Mouse (Mus musculus) right cerebral cortex, adult 2 months (tissue): ENCODE data around the gene Otub1.
A peak's percentile ranks its signal among the peaks of the same experiment; 100 is the strongest.

Experiments used
- DNase-seq, 2 experiments: peaks; one replicate each; pipeline ENCODE4 v3.0.0; 2021 to 2022; ENCODE audit warnings: low spot score in 2 of 2

Otub1 gene

DNA sequence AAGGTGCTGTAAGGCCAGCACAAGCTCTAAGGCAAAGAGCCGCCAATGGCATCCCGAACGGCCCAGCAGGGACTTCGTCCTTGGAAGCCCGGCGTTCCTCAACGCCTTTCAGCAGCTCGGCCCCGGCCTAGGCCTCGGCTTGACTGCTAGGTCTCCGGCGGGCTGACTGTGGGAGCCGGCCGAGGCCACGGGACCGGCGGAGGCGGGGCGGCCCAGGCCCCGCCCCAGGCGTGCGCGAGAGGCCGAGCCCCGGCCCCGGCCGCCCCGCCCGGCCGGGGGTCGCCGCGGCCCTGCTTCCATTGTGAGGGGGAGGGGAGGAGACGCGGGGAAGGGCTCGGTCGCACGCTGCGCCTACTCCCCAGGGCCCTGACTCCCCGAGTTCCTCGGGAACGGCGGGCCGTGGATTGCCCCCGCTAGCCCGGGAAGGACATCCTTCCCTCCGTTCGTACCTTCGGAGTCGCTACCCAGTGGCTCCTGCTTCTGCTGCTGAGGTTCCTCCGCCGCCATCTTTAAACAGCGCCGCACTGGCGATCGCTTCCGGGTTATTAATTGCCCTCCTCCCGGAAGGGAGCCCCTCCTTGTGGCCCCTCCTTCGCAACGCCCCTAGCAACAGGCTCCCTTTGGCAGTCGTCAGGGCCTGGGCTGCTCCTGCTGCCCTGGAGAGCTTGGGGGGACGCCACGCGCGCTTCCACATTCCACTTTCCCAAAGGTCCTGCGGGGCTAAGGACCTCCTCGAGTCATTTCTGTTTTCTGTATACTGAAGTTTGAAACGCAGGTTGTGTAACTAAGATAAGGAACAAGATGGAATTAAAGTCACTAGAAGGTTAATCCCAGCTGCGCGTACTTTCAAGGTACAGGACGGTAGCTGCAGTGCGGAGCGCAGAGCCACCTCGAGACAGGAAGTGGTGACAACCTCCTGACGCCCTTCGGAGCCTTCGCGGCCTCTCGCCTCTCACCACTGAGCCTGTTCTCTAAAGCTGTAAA lies at the start of gene Otub1:
Otub1 (minus strand) TSS at position 564 of the 984 bp plus-strand sequence.
- DNase-seq: peak; percentile 93 to 94

DNA sequence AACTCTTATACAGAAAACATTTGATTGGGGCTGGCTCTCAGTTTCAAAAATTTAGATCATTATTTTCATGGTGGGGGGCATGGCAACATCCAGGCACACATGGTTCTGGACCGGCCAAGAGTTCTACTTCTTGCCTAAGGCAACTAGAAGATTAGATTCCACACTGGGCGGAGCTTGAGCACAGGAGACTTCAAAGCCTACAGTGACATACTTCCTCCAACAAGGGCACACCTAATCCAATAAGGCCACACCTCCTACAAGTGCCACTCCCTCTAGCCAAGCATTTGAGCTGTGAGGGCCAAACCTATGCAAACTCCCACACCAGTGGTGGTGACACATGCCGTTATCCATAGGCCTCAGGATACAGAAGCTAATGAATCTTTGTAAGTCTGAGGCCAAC lies 39.9 kb upstream of the Otub1 start:
- no peak for DNase-seq

DNA sequence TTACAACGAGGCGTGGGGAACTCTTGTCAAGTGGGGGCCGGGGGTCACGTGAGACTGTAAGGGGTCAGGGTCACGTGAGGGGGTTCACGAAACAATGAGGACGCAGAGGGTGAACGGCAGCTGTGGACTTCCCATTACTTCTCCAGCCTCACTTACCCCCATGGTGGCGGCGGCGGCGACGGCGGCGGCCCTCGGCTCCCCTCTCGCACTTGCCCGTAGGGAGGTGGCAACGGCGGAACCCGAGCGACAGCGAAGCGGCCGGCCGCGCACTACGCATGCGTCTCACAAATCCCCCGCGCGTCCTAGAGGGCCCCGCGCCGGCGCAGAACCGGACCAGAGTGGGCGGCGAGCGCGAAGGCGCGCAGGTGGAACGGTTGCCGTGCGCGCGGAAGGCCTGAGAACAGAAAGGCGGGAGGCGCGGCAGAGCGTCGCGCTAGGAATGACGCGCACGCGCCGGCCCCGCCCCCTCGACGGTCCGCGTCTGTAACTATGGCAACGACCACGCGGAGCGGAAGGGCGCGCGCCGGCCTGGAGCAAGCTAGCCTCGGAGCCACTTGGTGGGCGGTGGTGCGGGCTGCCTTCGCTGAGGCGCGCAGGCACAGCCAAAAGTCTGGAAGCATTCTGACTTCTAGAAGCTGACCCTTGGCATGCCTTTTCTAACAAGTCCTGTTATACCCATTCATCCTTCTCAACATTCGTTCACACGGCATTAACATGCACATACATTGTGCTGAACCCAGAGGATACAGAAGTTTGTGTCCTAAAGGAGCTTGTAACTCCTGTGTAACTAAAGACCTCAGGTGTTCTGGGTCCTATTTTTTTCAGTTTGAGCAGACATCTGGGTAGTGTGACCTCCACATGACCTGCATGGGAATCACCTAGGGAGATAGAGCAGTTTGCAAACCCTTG lies 34.9 kb upstream of the Otub1 start, which contains the start of gene Naa40:
Naa40 (minus strand) TSS at position 402 of the 909 bp plus-strand sequence.
- DNase-seq: peak; percentile 92

DNA sequence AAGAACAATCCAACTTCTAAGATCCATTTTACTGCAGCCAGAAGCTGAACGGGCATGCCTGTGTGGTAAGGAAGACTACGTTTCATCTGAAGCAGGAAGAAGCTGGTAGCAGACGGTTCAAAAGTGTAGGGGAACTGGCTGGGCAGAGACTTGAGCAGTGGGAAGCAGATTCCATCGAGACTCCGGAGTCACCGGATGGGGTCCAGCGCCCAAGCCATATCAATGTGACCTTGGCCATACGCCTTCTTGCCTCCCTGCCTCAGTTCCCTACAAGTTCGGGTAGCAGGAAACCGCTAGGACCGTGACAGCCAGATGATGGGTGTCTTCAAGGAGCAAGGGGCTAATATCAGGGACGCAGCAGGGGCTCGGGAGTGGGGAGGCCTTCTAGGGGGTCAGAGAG lies 34.2 kb upstream of the Otub1 start:
- DNase-seq: no peak

DNA sequence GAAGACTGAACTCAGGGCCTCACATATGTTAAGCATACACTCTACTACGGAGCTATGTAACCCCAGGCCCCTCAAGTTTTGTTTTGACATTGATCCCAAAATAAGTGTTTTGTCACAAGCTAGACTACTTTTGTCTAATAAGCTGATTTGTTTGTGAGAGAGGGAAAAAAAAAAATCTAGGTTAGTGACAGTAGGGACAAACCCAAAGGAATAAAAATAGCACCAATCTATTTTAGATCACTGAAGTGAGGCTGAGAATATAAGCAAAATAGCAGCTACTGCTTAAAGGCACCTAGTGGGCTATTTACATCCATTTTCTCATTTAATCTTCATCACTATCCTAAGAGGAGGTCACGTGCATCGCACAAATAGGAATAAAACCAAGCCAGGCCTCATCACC lies 33.5 kb upstream of the Otub1 start:
- DNase-seq: no peak

DNA sequence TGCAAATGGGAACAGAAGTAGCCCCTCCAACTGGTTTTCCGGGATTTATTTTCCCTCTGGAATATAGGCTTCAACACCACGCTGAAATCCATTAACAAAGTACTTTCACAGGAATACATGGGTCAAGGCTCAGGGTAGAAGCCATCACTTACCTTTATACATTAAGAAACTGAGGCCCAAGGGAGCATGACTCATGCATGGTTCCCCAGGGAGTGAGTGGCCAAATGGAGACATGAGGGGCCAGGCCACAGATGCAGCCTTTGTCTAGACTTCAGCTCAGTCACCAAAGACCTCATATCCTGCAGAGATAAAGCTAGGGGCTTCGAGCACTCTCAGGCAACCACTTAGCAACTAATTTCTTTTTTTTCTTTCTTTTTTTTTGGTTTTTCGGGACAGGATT lies 30.6 kb upstream of the Otub1 start:
- no peak for DNase-seq

DNA sequence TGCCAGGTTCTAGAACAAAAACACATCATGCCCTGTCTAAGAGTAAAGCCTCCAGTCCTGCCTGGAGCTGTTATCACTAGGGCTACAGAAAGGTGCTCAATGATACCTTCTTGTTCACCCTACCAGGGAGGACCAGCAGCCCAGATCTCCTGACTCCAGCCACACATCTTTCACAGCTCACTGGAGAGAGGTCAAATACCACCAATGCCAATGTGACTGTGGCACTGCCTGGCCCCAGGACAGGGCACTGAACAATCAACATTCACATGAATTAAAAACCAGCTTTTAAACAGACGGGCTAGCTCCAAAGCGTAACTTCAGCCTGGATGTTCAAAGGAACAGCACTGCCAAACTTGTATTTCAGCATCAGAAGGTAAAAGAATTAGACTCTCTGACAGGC lies 29.9 kb upstream of the Otub1 start:
- DNase-seq: no peak

DNA sequence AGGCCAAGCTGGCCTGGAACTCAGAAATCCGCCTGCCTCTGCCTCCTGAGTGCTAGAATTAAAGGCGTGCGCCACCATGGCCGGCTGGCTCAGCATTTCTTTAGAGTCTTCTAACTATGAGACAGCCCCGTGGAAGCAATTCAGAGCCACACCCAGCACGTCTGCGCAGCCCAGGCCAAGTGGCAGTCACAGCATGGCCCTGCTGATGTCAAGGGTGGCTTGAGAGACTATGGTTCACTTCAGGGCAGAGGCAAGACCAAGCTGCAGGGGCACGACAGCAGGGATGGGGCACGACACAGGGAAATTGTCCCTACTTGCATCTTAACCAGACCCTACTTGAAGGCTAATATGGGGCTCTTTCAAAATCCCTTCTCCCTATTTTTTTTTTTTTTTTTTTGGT lies 29.3 kb upstream of the Otub1 start:
- DNase-seq: no peak

DNA sequence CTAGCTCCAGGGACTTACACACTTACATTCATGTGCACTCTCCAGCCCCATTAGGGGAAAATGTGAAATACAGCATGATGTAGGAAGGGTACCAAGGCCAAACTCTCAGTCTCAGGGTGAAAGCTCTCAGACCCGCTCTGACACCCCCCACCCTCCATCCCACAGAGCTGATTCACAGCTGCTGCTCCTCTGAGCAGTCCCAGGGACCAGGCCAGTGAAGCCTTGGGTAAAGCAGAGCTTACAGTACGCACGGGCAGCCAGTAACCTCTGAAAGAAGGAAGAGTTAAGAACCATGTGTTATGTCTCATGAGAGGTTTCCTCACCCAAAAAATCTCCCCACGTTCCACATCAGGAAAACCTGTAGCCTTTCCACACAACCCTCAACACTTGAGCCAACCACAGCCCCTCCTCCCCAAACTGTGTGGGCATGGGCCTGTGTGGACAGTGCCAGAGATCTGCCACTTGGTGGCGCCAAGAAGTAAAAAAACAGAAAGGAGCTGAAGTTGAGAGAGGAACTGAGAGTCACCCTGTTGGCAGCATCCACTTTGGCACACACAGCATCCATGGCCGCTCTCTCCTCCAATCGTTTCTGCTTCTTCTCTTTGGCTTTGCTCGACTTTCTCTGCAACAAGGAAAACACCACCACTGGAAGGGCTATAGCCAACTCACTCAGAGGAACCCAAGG lies 28.6 kb upstream of the Otub1 start:
- DNase-seq: peak; percentile 81 to 89

DNA sequence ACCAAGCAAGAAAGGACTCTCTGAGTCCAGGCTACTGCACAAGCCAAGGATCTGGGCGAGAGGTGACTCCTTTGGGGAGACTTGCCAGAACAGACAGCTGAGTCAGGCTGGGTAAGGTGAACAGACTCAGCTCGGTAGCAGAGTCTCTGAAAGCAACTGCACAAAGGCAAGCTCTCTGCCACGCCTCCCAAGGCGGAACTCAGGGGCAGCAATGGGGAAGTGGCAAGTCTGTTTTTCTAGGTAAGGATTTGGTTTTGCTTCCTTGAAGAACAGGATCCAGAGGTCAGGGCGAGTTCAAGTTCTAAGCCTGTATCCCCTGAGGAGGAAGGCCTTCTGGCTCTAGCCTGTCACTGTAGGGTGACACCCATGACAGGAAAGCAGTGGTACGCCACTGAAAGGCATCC lies 20.4 kb upstream of the Otub1 start:
- DNase-seq: no peak

DNA sequence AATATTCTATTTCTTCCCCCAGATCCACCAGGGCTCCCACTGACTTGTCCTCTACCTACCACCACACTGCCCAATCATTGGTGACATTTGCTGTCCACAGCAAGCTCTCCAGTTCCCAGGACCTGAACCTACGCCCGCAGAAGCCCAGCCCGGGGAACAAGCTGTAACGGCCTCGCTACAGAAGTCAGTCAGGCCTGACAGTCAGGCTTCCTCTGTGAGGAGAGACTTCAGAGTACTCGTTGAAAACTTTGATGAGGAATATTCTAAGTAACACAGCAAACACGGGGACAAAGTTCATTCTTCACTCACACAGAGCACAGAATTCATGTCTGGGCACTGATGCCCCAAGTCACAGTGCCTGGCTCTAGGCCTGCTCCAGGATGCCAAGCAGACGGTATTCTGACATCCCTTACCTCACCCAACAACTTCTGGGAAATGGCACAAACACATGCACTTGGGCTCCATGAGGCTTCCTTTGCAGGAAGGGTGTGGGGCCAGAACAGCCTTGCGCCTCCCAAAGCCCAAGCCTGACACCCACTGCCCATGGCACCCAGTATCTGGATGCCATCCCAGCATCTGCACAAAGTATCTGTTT lies 19.1 kb upstream of the Otub1 start:
- DNase-seq: no peak

DNA sequence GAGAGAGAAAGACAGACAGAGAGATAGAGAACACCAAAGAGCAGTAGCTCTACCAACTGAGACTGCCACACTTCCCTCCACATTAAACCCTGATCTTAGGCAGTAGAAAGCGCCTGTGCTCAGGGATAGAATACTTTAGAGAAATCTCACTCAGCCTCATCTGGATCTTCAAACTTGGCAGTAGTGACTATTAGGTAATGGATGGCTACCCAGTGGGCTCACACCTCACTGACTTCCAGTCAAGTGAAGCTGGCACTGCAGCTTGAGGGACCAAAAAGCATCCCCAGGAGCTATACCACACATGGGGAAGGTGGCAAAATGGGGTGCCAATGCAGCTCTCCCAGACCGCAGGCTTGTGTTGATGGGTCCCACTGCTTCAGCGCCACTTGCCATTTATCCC lies 18.1 kb upstream of the Otub1 start:
- no peak for DNase-seq

DNA sequence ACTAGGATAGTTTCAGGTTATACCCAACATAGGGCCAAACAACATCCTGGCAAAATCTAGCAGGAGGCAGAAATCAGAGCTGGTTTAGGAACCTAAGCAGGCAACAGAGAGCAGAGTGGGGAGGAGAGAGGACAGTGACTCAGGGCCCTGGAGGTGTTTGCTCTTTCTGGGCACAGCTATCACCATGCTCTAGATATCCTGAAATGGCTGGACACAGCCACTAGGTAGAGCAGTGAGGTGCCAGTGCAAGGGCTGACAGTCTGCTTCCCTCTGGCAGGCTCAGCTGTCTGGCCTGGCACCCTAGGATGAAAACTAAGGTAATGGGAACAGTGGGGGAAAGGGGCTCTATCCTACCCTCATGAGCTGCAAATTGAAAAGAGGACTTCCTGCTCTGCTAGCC lies 17.4 kb upstream of the Otub1 start:
- no peak for DNase-seq

DNA sequence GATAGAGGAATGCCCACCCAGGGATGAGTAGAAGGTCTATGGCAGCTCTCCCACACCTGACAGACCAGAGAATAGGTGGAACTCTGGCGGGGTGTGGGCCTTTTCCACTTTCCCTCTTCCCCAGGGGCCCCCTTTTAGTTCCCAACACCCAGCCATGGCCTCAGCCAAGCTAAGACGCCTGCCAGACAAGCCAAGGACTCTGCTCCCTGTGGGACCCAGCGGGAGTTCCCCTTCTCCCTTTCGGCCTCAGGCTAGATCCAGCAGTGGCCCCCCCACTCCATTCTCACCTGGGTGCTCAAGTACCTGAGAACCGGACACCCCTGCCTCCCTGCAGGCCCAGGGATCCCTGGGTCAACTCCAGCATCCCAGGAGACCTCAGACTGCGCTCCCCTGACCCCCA lies 16.1 kb upstream of the Otub1 start:
- DNase-seq: no peak

DNA sequence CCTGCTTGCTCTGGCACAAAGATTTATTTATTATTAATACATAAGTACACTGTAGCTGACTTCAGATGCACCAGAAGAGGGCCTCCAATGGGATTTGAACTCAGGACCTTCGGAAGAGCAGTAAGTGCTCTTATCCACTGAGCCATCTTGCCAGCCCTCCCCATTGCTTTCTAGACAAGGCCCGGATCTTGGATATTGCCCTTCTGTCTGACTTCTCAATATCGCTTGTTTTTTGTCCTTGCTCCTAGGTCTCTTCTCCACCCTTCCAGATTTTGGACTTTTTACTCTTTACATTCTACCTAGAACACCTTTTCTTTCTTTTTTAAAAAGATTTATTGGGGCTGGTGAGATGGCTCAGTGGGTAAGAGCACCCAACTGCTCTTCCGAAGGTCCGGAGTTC lies 12.6 kb upstream of the Otub1 start:
- no peak for DNase-seq

DNA sequence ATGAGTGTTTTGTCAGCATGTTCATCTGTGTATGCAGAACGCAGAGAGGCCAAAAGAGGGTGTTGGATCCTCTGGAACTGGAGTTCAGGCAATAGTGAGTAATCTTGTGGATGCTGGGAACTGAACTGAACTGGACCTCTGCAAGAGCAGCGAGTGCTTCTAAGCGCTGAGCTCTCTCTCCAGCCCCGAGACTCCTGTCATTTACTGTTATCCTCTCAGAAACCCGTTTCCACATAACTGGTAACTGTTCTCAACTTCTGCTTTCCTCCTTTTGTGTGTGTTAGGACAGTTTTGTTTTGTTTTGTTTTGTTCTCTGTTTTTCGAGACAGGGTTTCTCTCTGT lies 11.8 kb upstream of the Otub1 start:
- DNase-seq: no peak

DNA sequence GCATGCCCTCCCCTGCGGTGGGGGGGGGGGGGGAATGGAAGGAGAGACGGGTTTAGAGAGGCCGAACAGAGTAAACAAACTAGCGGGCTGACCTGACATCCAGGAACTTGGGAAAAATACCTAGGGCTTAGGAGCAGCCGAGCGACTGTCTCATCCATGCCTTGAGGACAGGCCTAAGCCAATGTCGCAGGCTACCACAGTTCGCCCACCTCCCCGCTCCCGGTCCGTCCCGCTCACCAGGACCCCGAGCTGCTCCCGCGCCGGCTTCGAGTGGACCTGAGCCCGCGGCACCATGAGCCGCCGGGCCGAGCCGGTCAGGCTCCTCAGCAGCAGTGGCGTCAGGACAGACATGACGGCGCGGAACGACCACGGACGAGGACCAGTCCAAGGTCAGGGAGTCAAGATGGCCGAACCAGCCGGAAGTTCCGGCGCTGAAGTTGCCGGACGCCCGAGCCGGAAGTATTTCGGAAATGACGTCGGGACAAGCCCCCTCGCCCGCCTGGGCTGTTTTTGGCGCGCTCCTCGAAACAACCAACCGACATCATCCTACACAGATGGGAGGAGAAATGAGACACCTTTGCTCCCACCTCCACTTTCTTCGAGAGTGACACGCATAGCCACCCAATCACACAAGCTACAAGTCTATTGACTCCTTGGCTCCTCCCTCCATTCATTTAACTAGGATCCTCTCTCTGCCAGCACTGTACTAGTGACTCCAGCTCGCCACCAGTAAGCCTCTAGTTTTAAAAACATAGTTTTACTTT lies 11.2 kb upstream of the Otub1 start, which contains the start of gene Cox8a:
Cox8a (minus strand) TSS at position 455 of the 764 bp plus-strand sequence.
- peak; percentile 98 for DNase-seq

DNA sequence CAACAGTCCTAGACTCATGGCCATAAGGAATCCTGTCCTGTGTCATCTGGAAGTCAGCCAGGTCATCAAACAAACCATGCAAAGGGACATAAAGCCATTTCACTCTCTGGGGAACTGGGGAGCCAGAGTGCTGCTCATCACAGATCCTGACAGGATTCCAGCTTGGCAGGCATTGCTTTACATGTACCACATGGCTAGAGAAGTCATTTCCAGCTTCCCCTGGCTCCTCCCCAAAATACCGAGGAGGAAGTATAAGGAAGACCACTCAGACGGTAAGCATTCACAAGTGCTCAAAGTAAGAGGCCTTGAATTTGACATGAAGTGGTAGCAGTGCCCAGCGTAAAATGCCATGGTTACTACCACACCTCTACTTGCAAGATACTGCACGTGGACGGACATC lies 8.4 kb upstream of the Otub1 start:
- no peak for DNase-seq

DNA sequence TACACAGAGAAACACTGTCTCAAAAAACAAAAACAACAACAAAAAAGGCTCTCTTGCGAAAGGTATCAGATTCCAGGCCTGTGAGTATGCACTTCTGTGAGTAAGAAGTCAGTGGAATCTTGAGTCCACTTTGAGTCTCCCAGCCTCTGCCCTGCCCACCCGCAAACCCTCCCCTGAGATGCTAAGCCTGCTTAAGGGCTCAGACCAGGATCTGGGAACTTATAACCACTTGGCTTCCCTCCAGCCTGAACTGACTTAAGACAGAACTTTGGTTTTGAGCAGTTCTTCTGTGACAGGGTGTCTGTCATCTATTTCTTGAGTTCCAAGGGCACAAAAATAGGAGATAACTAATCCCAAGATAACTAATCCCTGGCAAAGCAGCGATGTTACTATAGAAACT lies 6.9 kb upstream of the Otub1 start:
- no peak for DNase-seq

DNA sequence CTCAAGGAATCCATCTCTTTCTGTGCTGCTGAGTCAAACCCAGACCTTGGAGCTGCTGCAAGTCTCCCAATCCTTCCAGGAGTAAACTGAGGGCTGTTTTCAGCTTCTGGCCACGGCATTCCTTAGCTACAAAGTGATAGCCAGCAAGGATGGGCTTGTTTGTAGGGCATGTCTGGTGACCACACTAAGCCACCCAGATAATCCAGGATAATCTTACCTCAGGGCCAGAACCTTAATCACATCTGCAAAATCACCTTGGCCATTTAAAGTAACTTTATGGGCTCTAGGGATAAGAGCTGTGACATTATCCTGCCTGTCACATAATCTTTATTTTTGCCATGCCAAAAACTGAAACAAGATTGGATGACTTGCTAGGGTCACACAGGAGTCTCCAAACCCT lies 6.1 kb upstream of the Otub1 start:
- no peak for DNase-seq
